Mouse (Mus musculus): ENCODE results near the gene Cyp2c39. TPM values are rescaled to one million over a fixed set of nuclear protein-coding genes. Genes with fewer than 3 reads are reported as not detected.
"Not testable (repeated sequence)": the region's sequence is repeated elsewhere in the genome, so short reads cannot be mapped to it uniquely, and the experiment has no call there.

The Cyp2c39 gene
- not detected in 2 replicates for polyA plus RNA-seq (2016; fragmentation: Nextera tagmentation; extraction: Ambion mirVana)

DNA sequence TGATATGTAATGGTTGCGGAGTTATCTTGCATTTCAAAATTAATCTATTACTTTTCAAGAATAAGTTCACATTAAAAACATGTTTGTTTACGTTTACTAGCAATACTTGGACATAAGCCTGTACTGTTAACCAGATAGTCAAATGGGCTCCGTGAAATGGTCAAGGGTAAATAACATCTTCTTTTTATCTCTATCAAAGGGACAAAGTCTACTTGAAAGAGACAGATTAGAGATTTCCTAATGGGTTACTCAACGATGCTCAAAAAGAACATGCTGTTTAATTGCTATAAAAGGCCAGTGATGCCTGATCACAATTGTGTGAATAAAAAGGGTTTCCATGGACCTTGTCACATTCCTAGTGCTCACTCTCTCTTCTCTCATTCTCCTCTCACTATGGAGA lies at the start of gene Cyp2c39:
Gene Cyp2c39, plus strand, starts transcription at position 329 of the 400 bp plus-strand sequence.
- Histone ChIP-seq H3K9ac (no peak within 1 kb of the TSS), H3K4me3 (no peak within 1 kb of the TSS), H3K4me1 (no peaks in the 10 kb centered on the region), H3K27ac (no peak within 1 kb of the TSS), H3K36me3 (no peaks in the 10 kb centered on the region), H3K4me2 (replicated peaks) (no peak within 1 kb of the TSS), H3K9me3 (0 out of 2 replicates have a peak, but pooled peaks cover 7% of the 10 kb centered on the region), H3K27me3 (no peaks in the 10 kb centered on the region)
- ATAC-seq (ENCODE audit: insufficient number of reproducible peaks, insufficient read depth, low FRiP score, low TSS enrichment): no peak
- WGBS: 82% methylated on average over 4 of the region's 4 CpGs

DNA sequence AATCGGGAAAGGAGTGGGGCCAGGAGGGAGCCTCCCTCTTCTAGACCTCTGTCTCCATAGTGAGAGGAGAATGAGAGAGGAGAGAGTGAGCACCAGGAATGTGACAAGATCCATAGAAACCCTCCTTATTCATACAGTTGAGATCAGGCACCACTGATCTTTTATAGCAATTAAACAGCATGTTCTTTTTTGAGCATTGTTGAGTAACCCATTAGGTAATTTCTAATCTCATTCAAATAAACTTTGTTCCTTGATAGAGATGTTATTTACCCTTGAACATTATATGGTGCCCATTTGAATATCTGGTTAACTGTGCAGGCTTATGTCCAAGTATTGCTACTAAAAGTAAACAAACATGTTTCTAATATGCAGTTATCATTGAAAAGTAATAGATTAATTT lies 47.7 kb upstream of the Cyp2c39 start, which contains the start of gene Cyp2c38:
Gene Cyp2c38, minus strand, starts transcription at position 135 of the 400 bp plus-strand sequence.
- no peaks in the 10 kb centered on the region for H3K27me3 ChIP-seq
- ATAC-seq (ENCODE audit: insufficient number of reproducible peaks, insufficient read depth, low FRiP score, low TSS enrichment): no peak
- H3K27ac ChIP-seq: no peak within 1 kb of the TSS
- no peaks in the 10 kb centered on the region for H3K4me1 ChIP-seq
- no peak within 1 kb of the TSS for H3K9ac ChIP-seq
- WGBS: 93% methylated on average over 1 of the region's 1 CpGs
- H3K4me3 ChIP-seq: no peak within 1 kb of the TSS
- no peak within 1 kb of the TSS for H3K4me2 ChIP-seq (replicated peaks)
- H3K9me3 ChIP-seq: 0 out of 2 replicates have a peak, but pooled peaks cover 3% of the 10 kb centered on the region
- H3K36me3 ChIP-seq: no peaks in the 10 kb centered on the region

DNA sequence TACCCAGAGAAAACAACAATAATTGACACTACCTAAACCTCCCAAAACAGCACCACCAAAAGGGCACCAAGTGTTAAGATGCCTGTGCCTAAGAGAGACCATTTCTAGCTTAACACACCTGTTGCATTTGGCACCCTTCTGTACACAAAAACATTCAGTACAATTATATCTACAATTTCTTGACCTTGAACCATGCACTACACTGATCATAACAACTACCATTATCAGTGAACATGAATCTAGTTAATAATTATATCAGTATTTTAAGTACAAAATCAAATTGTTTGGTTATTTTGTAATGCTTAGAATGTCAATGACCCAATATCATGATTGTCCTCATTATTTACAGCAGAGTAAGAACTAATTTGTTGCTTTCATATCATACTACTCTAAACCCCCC lies 46.7 kb upstream of the Cyp2c39 start:
- Histone ChIP-seq H3K4me2 (replicated peaks) (no peak overlapping the region), H3K27ac (no peak overlapping the region), H3K9ac (no peak overlapping the region), H3K9me3 (0 out of 2 replicates have a peak, but pooled peaks cover 3% of the 10 kb centered on the region), H3K4me1 (no peaks in the 10 kb centered on the region), H3K36me3 (no peaks in the 10 kb centered on the region), H3K27me3 (no peaks in the 10 kb centered on the region), H3K4me3 (no peak overlapping the region)
- ATAC-seq (ENCODE audit: insufficient number of reproducible peaks, insufficient read depth, low FRiP score, low TSS enrichment): no peak

DNA sequence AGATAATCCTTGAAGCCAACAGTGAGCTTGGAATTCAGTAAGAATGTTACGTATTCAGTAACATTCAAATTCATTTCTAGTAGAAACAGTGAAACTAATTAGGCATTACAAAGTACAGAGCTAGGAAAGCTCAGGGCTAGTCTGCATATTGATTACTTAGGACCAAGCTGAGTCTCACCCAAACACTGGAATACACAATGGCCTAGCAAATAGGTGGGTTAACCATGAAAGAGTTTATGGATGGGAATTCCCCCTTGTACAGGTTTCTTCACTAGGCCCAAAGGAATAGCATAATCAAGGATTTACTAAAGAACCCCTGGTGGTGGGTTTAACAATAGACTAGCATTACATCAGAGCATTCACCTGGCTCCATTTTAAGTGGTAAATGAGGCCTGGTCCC lies 26.7 kb upstream of the Cyp2c39 start:
- not testable (repeated sequence) for H3K27me3 ChIP-seq; H3K4me1 ChIP-seq; H3K36me3 ChIP-seq; H3K4me3 ChIP-seq; H3K9me3 ChIP-seq; ATAC-seq (ENCODE audit: insufficient number of reproducible peaks, insufficient read depth, low FRiP score, low TSS enrichment); H3K4me2 ChIP-seq (replicated peaks); H3K9ac ChIP-seq; H3K27ac ChIP-seq
- 90% methylated on average over 1 of the region's 1 CpGs for WGBS

DNA sequence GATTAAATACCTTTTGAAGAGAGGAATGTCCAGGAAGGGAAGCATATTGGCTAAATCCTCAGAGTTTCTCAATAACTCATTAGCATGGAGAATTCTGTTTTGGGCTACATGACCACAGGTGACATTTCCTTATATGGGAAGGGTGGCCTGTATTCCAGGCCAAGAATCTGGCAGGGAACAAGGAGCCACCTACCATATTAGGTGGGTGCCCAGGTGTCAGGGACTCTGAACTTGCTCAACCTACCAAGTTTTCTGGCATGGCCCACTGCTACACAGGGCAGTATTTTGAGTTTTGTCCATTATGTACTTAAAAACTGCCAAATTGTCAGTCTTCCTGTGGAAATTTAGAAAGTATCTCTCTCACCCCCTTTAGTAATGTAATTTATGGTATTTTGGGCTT lies 4.3 kb upstream of the Cyp2c39 start:
- Histone ChIP-seq H3K27me3 (no peaks in the 10 kb centered on the region), H3K27ac (no peak overlapping the region), H3K4me1 (no peaks in the 10 kb centered on the region), H3K4me3 (no peak overlapping the region), H3K36me3 (no peaks in the 10 kb centered on the region), H3K9ac (no peak overlapping the region), H3K9me3 (0 out of 2 replicates have a peak, but pooled peaks cover 7% of the 10 kb centered on the region), H3K4me2 (replicated peaks) (no peak overlapping the region)
- ATAC-seq (ENCODE audit: insufficient number of reproducible peaks, insufficient read depth, low FRiP score, low TSS enrichment): no peak

DNA sequence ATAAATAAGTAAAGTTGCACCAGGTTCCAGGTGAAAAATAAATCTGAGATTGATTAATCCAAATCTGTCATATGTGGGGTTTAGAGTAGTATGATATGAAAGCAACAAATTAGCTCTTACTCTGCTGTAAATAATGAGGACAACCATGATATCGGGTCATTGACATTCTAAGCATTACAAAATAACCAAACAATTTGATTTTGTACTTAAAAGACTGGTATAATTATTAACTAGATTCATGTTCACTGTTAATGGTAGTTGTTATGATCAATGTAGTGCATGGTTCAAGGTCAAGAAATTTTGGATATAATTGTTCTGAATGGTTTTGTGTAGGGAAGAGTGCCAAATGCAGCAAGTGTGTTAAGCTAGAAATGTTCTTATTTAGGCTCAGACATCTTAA lies 1.1 kb upstream of the Cyp2c39 start:
- 69% methylated on average over 1 of the region's 1 CpGs for WGBS
- H3K9ac ChIP-seq: no peak overlapping the region
- no peaks in the 10 kb centered on the region for H3K4me1 ChIP-seq
- H3K4me2 ChIP-seq (replicated peaks): no peak overlapping the region
- no peaks in the 10 kb centered on the region for H3K36me3 ChIP-seq
- no peak overlapping the region for H3K4me3 ChIP-seq
- no peak overlapping the region for H3K27ac ChIP-seq
- H3K9me3 ChIP-seq: 0 out of 2 replicates have a peak, but pooled peaks cover 7% of the 10 kb centered on the region
- H3K27me3 ChIP-seq: no peaks in the 10 kb centered on the region
- no peak for ATAC-seq (ENCODE audit: insufficient number of reproducible peaks, insufficient read depth, low FRiP score, low TSS enrichment)

Other genes with a start within 250 kb of the Cyp2c39 start
- not detected in 2 replicates for gene Cyp2c29, start 241.5 kb upstream of the Cyp2c39 start, polyA plus RNA-seq (2016; fragmentation: Nextera tagmentation; extraction: Ambion mirVana)
- gene Cyp2c38, start 47.8 kb upstream of the Cyp2c39 start, polyA plus RNA-seq (2016; fragmentation: Nextera tagmentation; extraction: Ambion mirVana): not detected in 2 replicates
- not detected in 2 replicates for gene Cyp2c67, start 138.2 kb downstream of the Cyp2c39 start, polyA plus RNA-seq (2016; fragmentation: Nextera tagmentation; extraction: Ambion mirVana)
- not detected in 2 replicates for gene Cyp2c68, start 230.2 kb downstream of the Cyp2c39 start, polyA plus RNA-seq (2016; fragmentation: Nextera tagmentation; extraction: Ambion mirVana)